25 mouse cellular contexts compared by ENCODE assay signal in genomic region chr1:90470996-90471395, GRCm38 (mm10).
DNase-seq lines count a peak whose midpoint lies in the region; ATAC-seq and TF ChIP-seq lines count a peak whose summit lies in the region.
"Had no signal": no experiment of that assay in that cellular context is flagged by ENCODE, and none has a peak within 500 bp of the region (broad histone marks: within the 10 kb centered on the region; RNA-seq: fewer than 3 reads in every experiment).

No protein-coding gene starts in this region.

- no peak overlapping the region for H3K4me2 ChIP-seq in heart, embryonic 13.5 days
- H3K4me2 ChIP-seq in limb, embryonic 15.5 days: no peak overlapping the region
- no peak overlapping the region for H3K4me2 ChIP-seq in liver, embryonic 12.5 days
- H3K4me2 ChIP-seq: hindbrain, embryonic 15.5 days; intestine, embryonic 15.5 days; liver, embryonic 15.5 days; neural tube, embryonic 15.5 days had no signal

- ATAC-seq in heart, embryonic 13.5 days (ENCODE audit: extremely low read depth, insufficient number of reproducible peaks, low FRiP score, low TSS enrichment): no peak
- peak; percentile 70; the same call in 1 of the 2 replicates for ATAC-seq in limb, embryonic 15.5 days (ENCODE audit: insufficient number of reproducible peaks, low FRiP score, low TSS enrichment, low read depth)
- no peak for ATAC-seq in liver, embryonic 12.5 days
- ATAC-seq: activated CD4-positive, CD25-positive, alpha-beta regulatory T cell, adult 4 months; CD4-positive, CD25-positive, alpha-beta regulatory T cell, adult 4 months; forebrain, embryonic 14.5 days; intestine, embryonic 15.5 days; midbrain, embryonic 16.5 days had no signal

- H3K9me3 ChIP-seq in heart, embryonic 13.5 days: no peaks in the 10 kb centered on the region
- H3K9me3 ChIP-seq in limb, embryonic 15.5 days: no peaks in the 10 kb centered on the region
- no peaks in the 10 kb centered on the region for H3K9me3 ChIP-seq in liver, embryonic 12.5 days (replicated peaks)
- H3K9me3 ChIP-seq: hindbrain, embryonic 15.5 days; intestine, embryonic 15.5 days; liver, embryonic 15.5 days; neural tube, embryonic 15.5 days had no signal

- no peak for TF ChIP-seq CTCF in lung, adult 2 months (IDR thresholded peaks at IDR 0.05; ENCODE audit: insufficient read depth, low read length)

- H3K36me3 ChIP-seq in heart, embryonic 13.5 days: no peaks in the 10 kb centered on the region
- H3K36me3 ChIP-seq in limb, embryonic 15.5 days: no peaks in the 10 kb centered on the region
- H3K36me3 ChIP-seq in liver, embryonic 12.5 days: no peaks in the 10 kb centered on the region
- H3K36me3 ChIP-seq: hindbrain, embryonic 15.5 days; intestine, embryonic 15.5 days; liver, embryonic 15.5 days; neural tube, embryonic 15.5 days had no signal

- no peak for TF ChIP-seq POLR2A in lung, adult 2 months (IDR thresholded peaks at IDR 0.05; ENCODE audit: borderline replicate concordance, extremely low read depth, low read depth, low read length)

- no peak overlapping the region for H3K9ac ChIP-seq in heart, embryonic 13.5 days
- H3K9ac ChIP-seq in limb, embryonic 15.5 days: no peak overlapping the region
- H3K9ac ChIP-seq in liver, embryonic 12.5 days: no peak overlapping the region
- H3K9ac ChIP-seq: hindbrain, embryonic 15.5 days; intestine, embryonic 15.5 days; liver, embryonic 15.5 days; neural tube, embryonic 15.5 days had no signal

- DNase-seq in heart, postnatal 10 days: no peak
- peak; percentile 18 for DNase-seq in lung, postnatal 36 days
- no peak for DNase-seq in lung, adult 2 months
- peak; percentile 55 for DNase-seq in kidney, postnatal 14 days
- no peak for DNase-seq in layer of hippocampus, postnatal 14 days (ENCODE audit: low spot score in 2 of 2)
- DNase-seq: adrenal gland, postnatal 14 days; cerebellum, adult 11 months; cerebellum, postnatal 25 days; gastrocnemius, postnatal 36 days; lung, postnatal 14 days; thymus, adult 2 months had no signal

- peaks cover 3% of the 10 kb centered on the region; the same call in 1 of the 2 replicates for H3K27me3 ChIP-seq in heart, embryonic 13.5 days (replicated peaks)
- no peaks in the 10 kb centered on the region for H3K27me3 ChIP-seq in limb, embryonic 15.5 days
- no peaks in the 10 kb centered on the region for H3K27me3 ChIP-seq in liver, embryonic 12.5 days (replicated peaks)
- H3K27me3 ChIP-seq: intestine, embryonic 15.5 days; liver, embryonic 15.5 days had no signal

- 63% methylated on average over 10 of the region's 10 CpGs for WGBS in heart, embryonic 13.5 days
- WGBS in lung, adult 2 months: 74% methylated on average over 10 of the region's 10 CpGs
- 30% methylated on average over 10 of the region's 10 CpGs for WGBS in limb, embryonic 15.5 days
- 65% methylated on average over 10 of the region's 10 CpGs for WGBS in liver, embryonic 12.5 days (ENCODE audit: insufficient replicate concordance)

- intact Hi-C loops in heart, postnatal 10 days (cut with DNase I): no loop called here

- H3K27ac ChIP-seq in heart, embryonic 13.5 days (replicated peaks): peak overlapping the region; percentile 39; the same call in 1 of the 2 replicates
- H3K27ac ChIP-seq in limb, embryonic 15.5 days: peak overlapping the region; percentile 62
- no peak overlapping the region for H3K27ac ChIP-seq in liver, embryonic 12.5 days
- H3K27ac ChIP-seq: hindbrain, embryonic 15.5 days; intestine, embryonic 15.5 days; left cerebral cortex, adult 2 months; liver, embryonic 15.5 days; neural tube, embryonic 15.5 days had no signal

- no peaks in the 10 kb centered on the region for H3K4me1 ChIP-seq in heart, embryonic 13.5 days
- H3K4me1 ChIP-seq in lung, adult 2 months (ENCODE audit: control insufficient read depth, insufficient read depth, low read length): no peaks in the 10 kb centered on the region
- peaks cover 21% of the 10 kb centered on the region for H3K4me1 ChIP-seq in limb, embryonic 15.5 days
- no peaks in the 10 kb centered on the region for H3K4me1 ChIP-seq in liver, embryonic 12.5 days
- H3K4me1 ChIP-seq: liver, embryonic 15.5 days; megakaryocyte, embryonic 14.5 days had no signal

- H3K4me3 ChIP-seq in heart, embryonic 13.5 days: no peak overlapping the region
- no peak overlapping the region for H3K4me3 ChIP-seq in lung, adult 2 months (replicated peaks; ENCODE audit: extremely low read depth, low read depth, low read length)
- H3K4me3 ChIP-seq in limb, embryonic 15.5 days: no peak overlapping the region
- H3K4me3 ChIP-seq in liver, embryonic 12.5 days: no peak overlapping the region
- H3K4me3 ChIP-seq: erythroblast, embryonic 14.5 days; hindbrain, embryonic 15.5 days; intestine, embryonic 15.5 days; left cerebral cortex, adult 2 months; liver, embryonic 15.5 days; megakaryocyte, embryonic 14.5 days; neural tube, embryonic 15.5 days had no signal

Comparison
In these comparisons a context has a peak if more than half of its experiments do, and no peak if none do; other contexts are left out.
1. DNase-seq: peak in lung, postnatal 36 days (single experiment) and kidney, postnatal 14 days (single experiment); none in heart, postnatal 10 days (0 of 2), lung, adult 2 months (single experiment) and layer of hippocampus, postnatal 14 days (0 of 2).